Mouse (Mus musculus): ENCODE measurements around the gene Coro1c. TPM values are rescaled to one million over a fixed set of nuclear protein-coding genes. Genes with fewer than 3 reads are reported as not detected.
A peak's percentile ranks its signal among the peaks of the same experiment; 100 is the strongest.

Coro1c gene
- total and polyA plus RNA-seq, 3 experiments = 77.3 to 158 (median 103) TPM

- TF ChIP-seq E2F4 (IDR thresholded peaks at IDR 0.05; ENCODE audit: borderline replicate concordance, low read depth, low read length) = no peak
- no peak for TF ChIP-seq CHD2 (IDR thresholded peaks at IDR 0.05; ENCODE audit: low read length)
- peak; percentile 5; the same call in 1 of the 2 replicates for TF ChIP-seq ETS1 (IDR thresholded peaks at IDR 0.05; ENCODE audit: low read depth, low read length)
- peak; percentile 49 to 63; a peak in 2 of 4 replicates for TF ChIP-seq POLR2A (IDR thresholded peaks at IDR 0.05; ENCODE audit: control insufficient read depth in 1 of 2, insufficient read depth in 1 of 2, low read depth in 1 of 2, low read length in 2 of 2, poor library complexity in 1 of 2)
- TF ChIP-seq TAL1 (IDR thresholded peaks at IDR 0.05; ENCODE audit: low read length) = no peak
Measured at GRCm38 (mm10) chr5:113908592-113909441, at the start of gene Coro1c (continued).

- H3K4me3 ChIP-seq (ENCODE audit: control insufficient read depth in 1 of 2, insufficient read depth in 1 of 2, low read depth in 2 of 2, low read length in 2 of 2) = no peak overlapping the region
- no peak overlapping the region for H3K9ac ChIP-seq (ENCODE audit: control insufficient read depth, low read depth, low read length, poor library complexity, severe bottlenecking)
- peak; percentile 84 for DNase-seq (ENCODE audit: low read depth, low spot score)
- H3K9me3 ChIP-seq (replicated peaks; ENCODE audit: insufficient read depth, low read length) = no peaks in the 10 kb centered on the region
- H3K36me3 ChIP-seq (ENCODE audit: control insufficient read depth in 1 of 2, insufficient read depth in 2 of 2, low read length in 2 of 2) = peaks cover 0 to 10% of the 10 kb centered on the region in 2 experiments; a peak in 2 of 4 replicates
- no peak for TF ChIP-seq CHD1 (IDR thresholded peaks at IDR 0.05; ENCODE audit: low read depth, low read length)
- no peak for TF ChIP-seq KAT2A (conservative IDR thresholded peaks at IDR 0.05; ENCODE audit: low read depth, low read length)
- TF ChIP-seq EP300 (IDR thresholded peaks at IDR 0.05; ENCODE audit: low read depth in 1 of 2, low read length in 2 of 2) = no peak
- TF ChIP-seq TBP (IDR thresholded peaks at IDR 0.05; ENCODE audit: low read depth, low read length) = no peak
- TF ChIP-seq MAFK (IDR thresholded peaks at IDR 0.05; ENCODE audit: borderline replicate concordance, low read depth, low read length) = no peak
- peak; percentile 39; the same call in 1 of the 2 replicates for TF ChIP-seq MAX (IDR thresholded peaks at IDR 0.05; ENCODE audit: low read length)
- TF ChIP-seq CTCF (IDR thresholded peaks at IDR 0.05 in 2 of 3, conservative IDR thresholded peaks at IDR 0.05 in 1 of 3; ENCODE audit: control insufficient read depth in 1 of 3, insufficient read depth in 1 of 3, low read depth in 2 of 3, low read length in 3 of 3, poor library complexity in 1 of 3, severe bottlenecking in 1 of 3) = peak; percentile 94 to 98 (median 94)
- no peak for TF ChIP-seq MYB (IDR thresholded peaks at IDR 0.05; ENCODE audit: low read depth, low read length)
- TF ChIP-seq RCOR1 (IDR thresholded peaks at IDR 0.05; ENCODE audit: low read depth, low read length) = no peak
- peak; percentile 89 for TF ChIP-seq SMC3 (IDR thresholded peaks at IDR 0.05; ENCODE audit: low read depth, low read length)
- no peak for TF ChIP-seq UBTF (IDR thresholded peaks at IDR 0.05; ENCODE audit: borderline replicate concordance, insufficient read depth, low read depth, low read length)
- no peak for TF ChIP-seq USF2 (IDR thresholded peaks at IDR 0.05; ENCODE audit: borderline replicate concordance in 1 of 2, insufficient read depth in 1 of 2, low read depth in 1 of 2, low read length in 2 of 2)
- TF ChIP-seq E2F4 (IDR thresholded peaks at IDR 0.05; ENCODE audit: borderline replicate concordance, low read depth, low read length) = no peak
- TF ChIP-seq MEF2A (IDR thresholded peaks at IDR 0.05; ENCODE audit: extremely low read depth, insufficient replicate concordance, low read depth, low read length, poor library complexity, severe bottlenecking) = no peak
- TF ChIP-seq ETS1 (IDR thresholded peaks at IDR 0.05; ENCODE audit: low read depth, low read length) = no peak
- no peak for TF ChIP-seq POLR2A (IDR thresholded peaks at IDR 0.05; ENCODE audit: control insufficient read depth in 1 of 2, insufficient read depth in 1 of 2, low read depth in 1 of 2, low read length in 2 of 2, poor library complexity in 1 of 2)
- no peak for TF ChIP-seq NELFE (IDR thresholded peaks at IDR 0.05; ENCODE audit: low read depth, low read length)
- no peak for TF ChIP-seq TCF12 (IDR thresholded peaks at IDR 0.05; ENCODE audit: low read depth, low read length)
- TF ChIP-seq MYC (IDR thresholded peaks at IDR 0.05; ENCODE audit: low read depth, low read length) = peak; percentile 79
- TF ChIP-seq RAD21 (IDR thresholded peaks at IDR 0.05; ENCODE audit: low read depth, low read length) = peak; percentile 81
- no peak for TF ChIP-seq GABPA (IDR thresholded peaks at IDR 0.05; ENCODE audit: low read depth, low read length)
- TF ChIP-seq ZC3H11A (IDR thresholded peaks at IDR 0.05; ENCODE audit: low read depth, low read length) = peak; percentile 79
- no peaks in the 10 kb centered on the region for H3K27me3 ChIP-seq (ENCODE audit: control insufficient read depth in 1 of 2, insufficient read depth in 2 of 2, low read length in 2 of 2)
- H3K4me1 ChIP-seq (ENCODE audit: control insufficient read depth in 1 of 2, insufficient read depth in 2 of 2, low read length in 2 of 2) = peaks cover 3 to 17% of the 10 kb centered on the region in 2 experiments; a peak in 3 of 4 replicates
- H3K79me2 ChIP-seq (ENCODE audit: control insufficient read depth, insufficient read depth, low read length, poor library complexity) = no peaks in the 10 kb centered on the region
- no peak overlapping the region for H3K27ac ChIP-seq (ENCODE audit: control insufficient read depth, low read depth, low read length)
Measured at GRCm38 (mm10) chr5:113956510-113956909, 48.0 kb upstream of the Coro1c start.

All from MEL (cell line).